Mouse (Mus musculus): ENCODE measurements around the gene Olfr1425. TPM values are rescaled to one million over a fixed set of nuclear protein-coding genes. Genes with fewer than 3 reads are reported as not detected.

Gene Olfr1425
- total RNA-seq (2023): not detected

DNA sequence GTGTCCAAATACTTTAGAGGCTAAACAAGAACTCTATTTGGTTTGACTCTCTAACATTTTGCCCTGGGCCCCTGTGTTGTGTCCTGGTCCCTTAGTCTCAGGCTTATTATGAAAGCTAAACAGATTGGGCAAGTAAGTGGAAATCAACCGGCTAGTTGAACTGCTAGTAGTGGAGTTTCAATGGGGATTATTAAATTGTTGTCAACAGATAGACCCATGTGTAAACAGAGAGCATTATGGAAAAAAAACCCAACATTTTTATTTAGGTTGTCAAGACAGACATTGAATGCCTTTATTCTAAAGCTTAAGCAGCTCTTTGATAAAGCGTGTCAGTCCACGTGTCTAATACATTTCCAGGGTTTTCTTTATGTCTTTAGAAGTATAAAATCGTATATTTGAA, at the start of gene Olfr1425:
TSS of gene Olfr1425 (minus strand) at position 101 of the 400 bp plus-strand sequence.

DNA sequence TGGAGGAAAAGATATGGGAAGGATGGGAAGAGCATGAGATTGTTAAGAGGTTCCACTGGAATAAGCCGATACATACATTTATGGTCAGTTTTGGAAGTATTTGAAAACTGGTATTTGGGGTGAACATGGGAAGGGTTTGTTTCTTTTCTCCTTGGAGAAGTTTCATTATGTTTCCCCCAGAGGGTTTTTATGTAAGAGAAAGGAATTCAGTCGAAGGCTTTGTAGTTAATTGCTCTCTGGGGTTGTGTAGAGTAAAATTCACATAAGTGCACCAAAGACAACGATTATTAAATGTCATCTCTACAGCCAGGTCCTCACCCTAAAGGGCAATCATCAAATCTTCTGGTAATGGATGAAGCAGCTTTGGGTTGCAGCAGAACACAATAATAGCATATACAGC, 45.6 kb upstream of the Olfr1425 start, which contains the start of gene Olfr76:
TSS of gene Olfr76 (minus strand) at position 101 of the 400 bp plus-strand sequence.

DNA sequence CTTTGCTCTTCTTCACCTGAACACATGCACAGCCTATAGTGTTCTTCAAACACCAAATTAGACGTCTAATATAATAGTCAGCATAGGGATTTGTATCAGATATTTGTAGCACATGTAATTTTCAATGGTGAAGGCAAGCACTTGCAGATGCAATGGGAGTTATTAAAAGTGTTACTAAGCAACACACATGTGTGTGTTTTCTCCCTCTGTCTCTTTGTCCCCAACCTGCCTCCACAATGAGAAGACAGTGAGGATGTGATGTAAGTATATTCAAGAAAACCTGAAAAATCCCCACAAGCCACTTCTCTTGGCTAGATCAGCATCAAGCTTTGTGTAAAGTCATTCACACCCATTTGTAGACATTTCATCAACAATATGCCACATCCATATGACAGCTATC, 38.3 kb upstream of the Olfr1425 start, which contains the start of gene Olfr1428:
TSS of gene Olfr1428 (minus strand) at position 101 of the 400 bp plus-strand sequence.

DNA sequence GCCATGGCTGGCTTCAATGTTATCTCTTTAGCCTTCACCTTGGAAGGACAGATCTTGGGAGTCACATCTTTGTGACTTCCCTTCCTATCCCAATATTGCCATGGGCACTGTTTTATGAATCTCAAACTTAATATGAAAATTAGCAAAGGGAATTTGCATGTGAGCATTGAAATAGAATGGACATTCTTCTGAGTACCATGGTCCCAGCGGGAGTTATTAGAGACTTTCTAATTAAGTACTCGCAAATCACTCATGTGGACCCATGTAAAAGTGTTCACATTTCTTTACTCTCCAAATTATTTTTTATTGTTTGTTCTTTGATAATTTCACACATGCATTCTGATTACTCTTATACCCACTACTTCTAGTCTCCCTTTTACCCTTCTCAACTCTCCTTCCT, 25.7 kb upstream of the Olfr1425 start, which contains the start of gene Olfr1427:
TSS of gene Olfr1427 (minus strand) at position 101 of the 400 bp plus-strand sequence.

DNA sequence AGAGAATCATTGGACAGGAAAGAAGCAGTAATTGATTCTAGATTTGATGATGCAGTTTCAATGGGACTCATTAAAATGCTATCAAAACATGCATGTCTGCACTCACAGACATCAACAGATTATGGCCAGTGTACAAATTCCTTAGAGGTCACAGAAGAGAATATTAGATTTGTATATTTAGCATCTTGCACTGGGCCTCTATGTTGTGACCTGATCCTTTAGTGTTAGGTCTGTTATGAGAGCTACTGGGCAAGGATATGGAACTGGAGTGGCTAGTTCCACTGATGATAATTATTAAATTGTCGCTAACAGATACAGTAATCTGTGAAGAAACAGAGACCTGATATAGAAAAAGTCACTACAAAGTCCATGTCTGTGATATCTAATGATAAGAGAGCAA, 14.4 kb upstream of the Olfr1425 start, which contains the start of gene Olfr1426:
TSS of gene Olfr1426 (minus strand) at position 101 of the 400 bp plus-strand sequence.

DNA sequence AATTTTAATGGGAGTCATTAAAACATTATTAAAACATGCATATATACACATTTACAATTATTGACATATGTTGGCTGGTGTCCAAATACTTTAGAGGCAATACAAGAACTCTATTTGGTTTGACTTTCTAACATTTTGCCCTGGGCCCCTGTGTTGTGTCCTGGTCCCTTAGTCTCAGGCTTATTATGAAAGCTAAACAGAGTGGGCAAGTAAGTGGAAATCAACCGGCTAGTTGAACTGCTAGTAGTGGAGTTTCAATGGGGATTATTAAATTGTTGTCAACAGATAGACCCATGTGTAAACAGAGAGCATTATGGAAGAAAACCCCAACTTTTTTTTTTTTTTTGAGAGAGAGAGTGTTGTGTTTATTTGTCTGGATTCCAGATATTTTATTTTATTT, 14.9 kb downstream of the Olfr1425 start, which contains the start of gene Olfr1424:
TSS of gene Olfr1424 (minus strand) at position 101 of the 400 bp plus-strand sequence.

DNA sequence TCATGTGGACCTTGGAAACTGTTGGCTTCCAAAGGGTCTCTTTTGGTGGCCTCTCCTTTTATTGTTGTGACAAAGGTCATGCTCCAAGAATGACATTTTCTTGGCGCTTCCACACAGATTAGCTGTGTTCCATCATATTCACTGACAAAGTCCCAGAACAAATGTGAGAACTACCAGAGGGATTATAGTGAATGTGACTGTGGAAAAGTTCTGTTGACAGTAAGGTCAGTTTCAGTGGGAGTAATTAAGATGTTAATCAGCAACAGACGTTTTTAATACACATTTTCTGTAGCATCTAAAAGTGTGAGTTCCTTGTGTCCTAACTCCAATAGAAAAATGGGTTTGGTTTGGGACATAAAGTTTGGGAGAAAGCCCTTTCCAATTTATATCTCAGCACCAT, 36.3 kb downstream of the Olfr1425 start, which contains the start of gene Olfr1423:
TSS of gene Olfr1423 (minus strand) at position 101 of the 400 bp plus-strand sequence.

Other genes with a start within 250 kb of the Olfr1425 start
- not detected for gene Olfr1417, start 238.5 kb downstream of the Olfr1425 start, total RNA-seq (2023)
- not detected for gene Olfr1418, start 216.7 kb downstream of the Olfr1425 start, total RNA-seq (2023)
- gene Olfr1419, start 202.6 kb downstream of the Olfr1425 start, total RNA-seq (2023): not detected
- not detected for gene Olfr1420, start 191.2 kb downstream of the Olfr1425 start, total RNA-seq (2023)
- gene Patl1, start 165.3 kb downstream of the Olfr1425 start, total RNA-seq (2023): 54.0 TPM
- 44.4 TPM for gene Osbp, start 111.8 kb downstream of the Olfr1425 start, total RNA-seq (2023)
- gene Olfr1423, start 36.4 kb downstream of the Olfr1425 start, total RNA-seq (2023): not detected
- not detected for gene Olfr1424, start 15.0 kb downstream of the Olfr1425 start, total RNA-seq (2023)
- gene Olfr1426, start 14.3 kb upstream of the Olfr1425 start, total RNA-seq (2023): not detected
- not detected for gene Olfr1427, start 25.6 kb upstream of the Olfr1425 start, total RNA-seq (2023)
- gene Olfr1428, start 38.2 kb upstream of the Olfr1425 start, total RNA-seq (2023): not detected
- gene Olfr76, start 45.5 kb upstream of the Olfr1425 start, total RNA-seq (2023): not detected
- not detected for gene Olfr1555-ps1, start 92.4 kb upstream of the Olfr1425 start, total RNA-seq (2023)
- gene Olfr1431, start 122.9 kb upstream of the Olfr1425 start, total RNA-seq (2023): not detected
- gene Olfr1432, start 154.9 kb upstream of the Olfr1425 start, total RNA-seq (2023): not detected
- gene Olfr262, start 163.9 kb upstream of the Olfr1425 start, total RNA-seq (2023): not detected
- not detected for gene Olfr235, start 183.3 kb upstream of the Olfr1425 start, total RNA-seq (2023)
- not detected for gene Olfr1434, start 202.1 kb upstream of the Olfr1425 start, total RNA-seq (2023)
- gene Olfr1436, start 221.4 kb upstream of the Olfr1425 start, total RNA-seq (2023): not detected
- gene Olfr1437, start 247.4 kb upstream of the Olfr1425 start, total RNA-seq (2023): not detected

Measured in CD4-positive naive resting alpha-beta T cell, adult 57 days (primary cell).